Mouse (Mus musculus) lung, postnatal 4 days (tissue): ENCODE measurements at regions not wholly inside any gene's neighbourhood (a gene's known extent, or its start where the extent isn't known, plus 50 kb on each side); places are given as distances from the start of the nearest gene placed in this dataset.

ENCODE experiments used
- DNase-seq, 2 experiments: peaks; one replicate each; pipeline ENCODE4 v3.0.0; 2021

DNA sequence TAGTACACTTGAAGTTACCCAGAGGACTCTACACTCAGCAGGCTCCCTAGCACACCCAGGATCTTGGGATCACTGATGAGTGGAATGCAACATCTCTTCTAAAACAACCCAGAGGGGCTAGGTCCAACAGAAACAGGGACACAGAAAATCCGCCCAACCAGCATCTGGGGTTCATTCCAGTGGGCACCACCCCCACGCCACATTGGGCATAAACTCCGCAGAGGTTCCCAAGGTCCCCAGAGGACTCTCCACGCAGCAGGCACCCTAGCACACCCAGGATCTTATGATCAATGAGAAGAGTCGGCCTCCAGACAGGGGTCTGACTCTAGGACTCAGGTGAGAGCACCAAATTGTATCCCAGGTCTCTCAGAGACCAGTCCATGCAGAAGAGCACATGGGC, 1236.9 kb upstream of the B3galt2 start:
- DNase-seq = no peak

DNA sequence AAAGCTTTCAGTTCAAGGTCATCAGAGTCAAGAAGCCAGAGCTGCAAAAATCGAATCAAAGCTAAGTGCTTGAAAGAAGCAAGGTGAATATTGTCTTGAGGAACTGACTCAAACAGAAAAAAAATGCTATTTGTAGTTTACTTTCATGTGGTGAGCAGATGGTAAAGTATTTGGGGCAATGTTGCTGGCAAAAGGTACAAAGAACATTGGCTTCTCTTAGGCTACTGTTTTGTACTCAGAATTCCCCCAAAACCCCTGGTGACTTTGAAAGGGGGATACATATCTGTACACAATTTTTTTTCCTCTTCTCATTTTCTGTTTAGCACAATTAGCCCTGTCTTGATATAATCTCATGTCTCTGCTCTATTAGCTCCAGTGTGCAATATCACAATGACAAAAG, 1217.8 kb upstream of the B3galt2 start:
- DNase-seq = no peak

DNA sequence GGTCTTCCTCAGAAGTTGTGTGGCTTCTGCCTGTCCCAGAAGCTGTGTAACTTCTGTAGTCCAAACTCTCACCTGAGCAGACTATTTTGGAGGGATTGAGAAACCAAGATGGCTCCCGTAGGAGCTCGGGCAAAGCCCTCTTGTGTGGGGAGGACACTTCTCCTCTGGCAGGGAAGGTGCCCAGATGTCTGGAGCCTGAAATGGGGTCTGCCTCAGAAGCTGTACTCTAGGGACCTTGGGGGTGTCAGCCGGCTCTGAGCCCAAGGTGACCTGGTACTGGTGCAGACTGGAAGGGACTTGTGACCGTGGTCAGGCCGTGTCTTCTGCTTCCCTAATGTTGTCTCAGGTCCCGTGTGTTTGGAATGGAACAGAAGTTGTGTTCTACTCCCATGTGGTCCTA, 1207.2 kb upstream of the B3galt2 start:
- DNase-seq = peak in 1 of 2 experiments; percentile 20

DNA sequence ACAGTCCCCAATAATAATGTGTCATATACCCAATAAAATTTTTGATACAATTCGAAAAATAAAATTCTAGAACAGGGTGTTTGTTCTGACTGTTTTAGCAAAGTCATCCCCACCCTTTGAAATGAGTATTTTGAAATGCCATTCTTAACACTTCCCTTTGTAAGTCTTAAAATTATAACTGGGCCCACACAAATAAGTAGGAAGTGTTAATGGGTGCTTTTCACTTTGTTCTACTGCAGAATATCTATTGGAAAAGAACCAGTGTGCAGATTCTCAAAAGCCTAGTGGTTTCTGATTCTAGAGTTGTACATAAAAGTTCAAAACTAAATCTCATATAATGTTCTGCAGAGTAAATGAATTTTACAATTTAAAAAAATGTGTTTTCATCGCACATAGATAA, 1198.9 kb upstream of the B3galt2 start:
- DNase-seq = no peak

DNA sequence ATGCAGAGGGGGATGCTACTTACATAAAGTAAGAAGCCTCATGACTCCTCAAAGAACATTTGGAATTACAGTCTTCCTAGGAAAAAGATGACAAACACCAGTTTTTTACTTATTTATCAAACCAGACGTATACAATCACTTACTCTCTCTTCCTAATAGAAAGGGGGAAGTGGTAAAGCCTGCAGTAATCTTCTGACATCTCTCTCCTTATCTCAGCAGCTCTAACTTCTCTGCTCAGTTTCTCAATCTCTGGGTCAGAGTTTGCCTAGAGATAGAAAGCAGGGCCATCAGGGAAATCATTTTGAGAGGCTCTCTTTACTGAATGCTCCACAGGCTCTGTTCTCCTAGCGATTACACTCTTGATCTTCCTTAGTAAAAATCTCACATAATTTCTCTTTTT, 1172.2 kb upstream of the B3galt2 start:
- DNase-seq = no peak

DNA sequence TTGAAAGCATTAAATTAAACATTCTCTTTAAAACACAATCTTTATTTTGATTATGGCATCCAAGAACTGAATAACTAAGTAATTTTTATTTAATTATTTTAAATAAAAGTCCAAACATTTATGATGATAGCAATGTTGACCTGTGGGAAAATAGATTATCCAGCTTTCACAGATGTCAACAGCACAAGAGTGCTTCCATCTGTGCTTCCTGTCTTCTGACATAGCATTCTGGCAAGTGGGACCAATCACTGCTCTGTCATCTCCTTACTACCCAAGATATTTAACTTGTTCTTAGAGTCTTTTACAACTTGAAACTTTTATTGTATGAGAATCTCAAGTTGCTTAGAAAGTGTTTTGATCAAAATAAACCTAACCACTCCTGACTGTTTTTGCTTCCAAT, 1170.3 kb upstream of the B3galt2 start:
- DNase-seq = no peak
